Mouse (Mus musculus) urinary bladder, postnatal 4 days (tissue): ENCODE data around the gene Zfp609.
"Not testable (repeated sequence)": the region's sequence is repeated elsewhere in the genome, so short reads cannot be mapped to it uniquely, and the experiment has no call there.

Experiments
- DNase-seq, 2 experiments: peaks; one replicate each; pipeline ENCODE4 v3.0.0; 2021 to 2022; ENCODE audit warnings: low spot score in 2 of 2

The Zfp609 gene

GRCm38 (mm10) chr9:65724471-65725290 lies 102.7 kb downstream of the Zfp609 start:
- DNase-seq: no peak

- no peak for DNase-seq
Observed at GRCm38 (mm10) chr9:65721161-65721566, 106.2 kb downstream of the Zfp609 start.

- no peak for DNase-seq
Observed at GRCm38 (mm10) chr9:65718195-65718594, 109.2 kb downstream of the Zfp609 start.

- DNase-seq: no peak
Observed at GRCm38 (mm10) chr9:65703926-65704595, 123.3 kb downstream of the Zfp609 start.

- no peak for DNase-seq
Observed at GRCm38 (mm10) chr9:65703241-65703640, 124.1 kb downstream of the Zfp609 start.

- no peak for DNase-seq
Observed at GRCm38 (mm10) chr9:65702286-65702685, 125.1 kb downstream of the Zfp609 start.

- DNase-seq: no peak
Observed at GRCm38 (mm10) chr9:65700504-65700903, 126.9 kb downstream of the Zfp609 start.

GRCm38 (mm10) chr9:65697992-65698391 lies 129.4 kb downstream of the Zfp609 start:
- no peak for DNase-seq

GRCm38 (mm10) chr9:65697356-65697755 lies 130.0 kb downstream of the Zfp609 start:
- DNase-seq: no peak

GRCm38 (mm10) chr9:65696337-65696736 lies 131.0 kb downstream of the Zfp609 start:
- no peak for DNase-seq

- DNase-seq: no peak
Observed at GRCm38 (mm10) chr9:65695646-65696045, 131.7 kb downstream of the Zfp609 start.

GRCm38 (mm10) chr9:65692959-65693603 lies 134.3 kb downstream of the Zfp609 start:
- DNase-seq: no peak

- no peak for DNase-seq
Observed at GRCm38 (mm10) chr9:65692466-65692865, 134.9 kb downstream of the Zfp609 start.

GRCm38 (mm10) chr9:65689869-65690268 lies 137.5 kb downstream of the Zfp609 start:
- not testable (repeated sequence) for DNase-seq

- DNase-seq: no peak
Observed at GRCm38 (mm10) chr9:65684704-65685103, 142.7 kb downstream of the Zfp609 start.

- DNase-seq: no peak
Observed at GRCm38 (mm10) chr9:65682994-65683393, 144.4 kb downstream of the Zfp609 start.

GRCm38 (mm10) chr9:65682183-65682582 lies 145.2 kb downstream of the Zfp609 start:
- DNase-seq: no peak

- no peak for DNase-seq
Observed at GRCm38 (mm10) chr9:65681634-65681940, 145.8 kb downstream of the Zfp609 start.

- no peak for DNase-seq
Observed at GRCm38 (mm10) chr9:65680938-65681633, 146.3 kb downstream of the Zfp609 start.

- no peak for DNase-seq
Observed at GRCm38 (mm10) chr9:65679181-65679761, 148.1 kb downstream of the Zfp609 start.

GRCm38 (mm10) chr9:65677119-65677462 lies 150.3 kb downstream of the Zfp609 start:
- DNase-seq: no peak
